Mouse (Mus musculus): ENCODE results near the gene Ap2a2.

- TF ChIP-seq CTCF (IDR thresholded peaks at IDR 0.05; ENCODE audit: low read depth) (no peak), EP300 (IDR thresholded peaks at IDR 0.05; ENCODE audit: low read depth) (no peak)
Measured at GRCm38 (mm10) chr7:141541681-141542080, 20.3 kb upstream of the Ap2a2 start.

All from liver, postnatal 0 days (tissue).